Comparison of ENCODE assay signal across 9 mouse cellular contexts in genomic region chr7:46845978-46846485, GRCm38 (mm10). TPM values are rescaled to one million over a fixed set of nuclear protein-coding genes. Genes with fewer than 3 reads are reported as not detected.
DNase-seq lines count a peak whose midpoint lies in the region; ATAC-seq and TF ChIP-seq lines count a peak whose summit lies in the region.
"Had no signal": no experiment of that assay in that cellular context is flagged by ENCODE, and none has a peak within 500 bp of the region (broad histone marks: within the 10 kb centered on the region; RNA-seq: fewer than 3 reads in every experiment).

No protein-coding gene starts in this region.

- peaks cover 1% of the 10 kb centered on the region; the same call in 1 of the 2 replicates for H3K36me3 ChIP-seq in testis, adult 2 months (ENCODE audit: control insufficient read depth, insufficient read depth, low read length)
- H3K36me3 ChIP-seq in stomach, embryonic 15.5 days: peaks cover 21% of the 10 kb centered on the region

- WGBS in stomach, embryonic 15.5 days: under 1% methylated on average over 36 of the region's 36 CpGs

- H3K9me3 ChIP-seq in stomach, embryonic 15.5 days: no peaks in the 10 kb centered on the region

- DNase-seq in adrenal gland, postnatal 14 days: peak; percentile 52
- no peak for DNase-seq in adrenal gland, postnatal 25 days
- DNase-seq in testis, postnatal 14 days (ENCODE audit: low spot score): no peak
- DNase-seq in forelimb bud, embryonic 11.5 days (ENCODE audit: low read depth, low spot score): peak; percentile 25
- DNase-seq in layer of hippocampus, postnatal 25 days (ENCODE audit: extremely low spot score in 1 of 2, low spot score in 1 of 2): peak; percentile 27 to 31

- ATAC-seq in megakaryocyte-erythroid progenitor cell, adult 5-6 weeks (replicated peaks; ENCODE audit: low FRiP score, low TSS enrichment, poor library complexity, severe bottlenecking): peak; percentile 28
- ATAC-seq in stomach, embryonic 15.5 days (ENCODE audit: insufficient read depth, low FRiP score, low read depth): peak; percentile 13; the same call in 1 of the 2 replicates

- H3K4me2 ChIP-seq in stomach, embryonic 15.5 days: peak overlapping the region; percentile 83

- H3K27ac ChIP-seq in testis, adult 2 months (ENCODE audit: control insufficient read depth, insufficient read depth, low read depth, low read length): peak overlapping the region; percentile 29
- peak overlapping the region; percentile 94 for H3K27ac ChIP-seq in stomach, embryonic 15.5 days

- H3K4me1 ChIP-seq in testis, adult 2 months (ENCODE audit: control insufficient read depth, insufficient read depth, low read length): peaks cover 24% of the 10 kb centered on the region
- peaks cover 7% of the 10 kb centered on the region for H3K4me1 ChIP-seq in stomach, embryonic 15.5 days

- no peak for TF ChIP-seq CTCF in testis, adult 2 months (IDR thresholded peaks at IDR 0.05; ENCODE audit: control insufficient read depth, insufficient read depth, insufficient replicate concordance, low read depth, low read length)

- peak overlapping the region; percentile 83 for H3K9ac ChIP-seq in stomach, embryonic 15.5 days

- H3K4me3 ChIP-seq in testis, adult 2 months (ENCODE audit: control insufficient read depth, low read depth, low read length): peak overlapping the region; percentile 91
- H3K4me3 ChIP-seq in stomach, embryonic 15.5 days (replicated peaks): peak overlapping the region; percentile 74

- no peak for TF ChIP-seq POLR2A in testis, adult 2 months (IDR thresholded peaks at IDR 0.05; ENCODE audit: control insufficient read depth, low read depth, low read length)

- no peaks in the 10 kb centered on the region for H3K27me3 ChIP-seq in testis, adult 2 months (ENCODE audit: control insufficient read depth, insufficient read depth, low read length)
- no peaks in the 10 kb centered on the region for H3K27me3 ChIP-seq in stomach, embryonic 15.5 days (replicated peaks)

RNA-seq across cellular contexts. Expression of gene Ldha, which starts 4.8 kb away (rescaled TPM):
- total RNA-seq in adrenal gland, postnatal 14 days (2021): 529 and 592 TPM in 2 replicates
- 283 and 320 TPM in 2 replicates for total RNA-seq in adrenal gland, postnatal 25 days (2021)
- 979 and 1,018 TPM in 2 replicates for polyA plus RNA-seq in testis, adult 2 months (2012; rRNA removed)
- 100 to 1,000 TPM; 303 to 347 TPM for total RNA-seq in layer of hippocampus, postnatal 25 days (2021)
- total RNA-seq in megakaryocyte-erythroid progenitor cell, adult 5-6 weeks (2014; fragmentation: Nextera tagmentation): 663 and 668 TPM in 2 replicates
- total RNA-seq in megakaryocyte-erythroid progenitor cell, adult 5-6 weeks (2017): 397 and 483 TPM in 2 replicates
- polyA plus RNA-seq in stomach, embryonic 15.5 days (2015; fragmentation: Nextera tagmentation; extraction: Ambion mirVana): 1,836 and 1,959 TPM in 2 replicates

RNA-seq across cellular contexts. Expression of gene Ldhc, which starts 15.0 kb away (rescaled TPM):
- total RNA-seq in adrenal gland, postnatal 14 days (2021): not detected in 2 replicates
- total RNA-seq in adrenal gland, postnatal 25 days (2021): not detected in 2 replicates
- polyA plus RNA-seq in testis, adult 2 months (2012; rRNA removed): 2,921 and 3,733 TPM in 2 replicates
- not detected for total RNA-seq in layer of hippocampus, postnatal 25 days (2021)
- total RNA-seq in megakaryocyte-erythroid progenitor cell, adult 5-6 weeks (2014; fragmentation: Nextera tagmentation): not detected in 2 replicates
- not detected in 2 replicates for total RNA-seq in megakaryocyte-erythroid progenitor cell, adult 5-6 weeks (2017)
- polyA plus RNA-seq in stomach, embryonic 15.5 days (2015; fragmentation: Nextera tagmentation; extraction: Ambion mirVana): 0.17 TPM in 2 replicates
- total RNA-seq: left cerebral cortex, postnatal 14 days had no signal

RNA-seq across cellular contexts. Expression of gene Gtf2h1, which starts 50.1 kb away (rescaled TPM):
- 41.1 and 41.3 TPM in 2 replicates for total RNA-seq in adrenal gland, postnatal 14 days (2021)
- total RNA-seq in adrenal gland, postnatal 25 days (2021): 33.3 and 40.1 TPM in 2 replicates
- polyA plus RNA-seq in testis, adult 2 months (2012; rRNA removed): 32.3 and 32.7 TPM in 2 replicates
- total RNA-seq in layer of hippocampus, postnatal 25 days (2021): 10 to 100 TPM; 38.8 to 39.9 TPM
- total RNA-seq in megakaryocyte-erythroid progenitor cell, adult 5-6 weeks (2014; fragmentation: Nextera tagmentation): 64.4 and 68.6 TPM in 2 replicates
- total RNA-seq in megakaryocyte-erythroid progenitor cell, adult 5-6 weeks (2017): 144 and 158 TPM in 2 replicates
- 48.6 and 52.6 TPM in 2 replicates for polyA plus RNA-seq in stomach, embryonic 15.5 days (2015; fragmentation: Nextera tagmentation; extraction: Ambion mirVana)

RNA-seq across cellular contexts. Expression of gene Hps5, which starts 50.2 kb away (rescaled TPM):
- total RNA-seq in adrenal gland, postnatal 14 days (2021): 18.7 and 19.0 TPM in 2 replicates
- 27.6 and 34.3 TPM in 2 replicates for total RNA-seq in adrenal gland, postnatal 25 days (2021)
- 13.1 and 16.5 TPM in 2 replicates for polyA plus RNA-seq in testis, adult 2 months (2012; rRNA removed)
- total RNA-seq in layer of hippocampus, postnatal 25 days (2021): 10 to 100 TPM; 12.2 to 18.4 TPM
- 21.2 and 21.7 TPM in 2 replicates for total RNA-seq in megakaryocyte-erythroid progenitor cell, adult 5-6 weeks (2014; fragmentation: Nextera tagmentation)
- 16.2 and 25.1 TPM in 2 replicates for total RNA-seq in megakaryocyte-erythroid progenitor cell, adult 5-6 weeks (2017)
- 20.2 and 21.8 TPM in 2 replicates for polyA plus RNA-seq in stomach, embryonic 15.5 days (2015; fragmentation: Nextera tagmentation; extraction: Ambion mirVana)

Comparison
In these comparisons a context has a peak if more than half of its experiments do, and no peak if none do; other contexts are left out.
1. DNase-seq: peak in adrenal gland, postnatal 14 days (single experiment), forelimb bud, embryonic 11.5 days (single experiment) and layer of hippocampus, postnatal 25 days (2 of 2); none in adrenal gland, postnatal 25 days (single experiment) and testis, postnatal 14 days (single experiment).